In the genomic region with DNA sequence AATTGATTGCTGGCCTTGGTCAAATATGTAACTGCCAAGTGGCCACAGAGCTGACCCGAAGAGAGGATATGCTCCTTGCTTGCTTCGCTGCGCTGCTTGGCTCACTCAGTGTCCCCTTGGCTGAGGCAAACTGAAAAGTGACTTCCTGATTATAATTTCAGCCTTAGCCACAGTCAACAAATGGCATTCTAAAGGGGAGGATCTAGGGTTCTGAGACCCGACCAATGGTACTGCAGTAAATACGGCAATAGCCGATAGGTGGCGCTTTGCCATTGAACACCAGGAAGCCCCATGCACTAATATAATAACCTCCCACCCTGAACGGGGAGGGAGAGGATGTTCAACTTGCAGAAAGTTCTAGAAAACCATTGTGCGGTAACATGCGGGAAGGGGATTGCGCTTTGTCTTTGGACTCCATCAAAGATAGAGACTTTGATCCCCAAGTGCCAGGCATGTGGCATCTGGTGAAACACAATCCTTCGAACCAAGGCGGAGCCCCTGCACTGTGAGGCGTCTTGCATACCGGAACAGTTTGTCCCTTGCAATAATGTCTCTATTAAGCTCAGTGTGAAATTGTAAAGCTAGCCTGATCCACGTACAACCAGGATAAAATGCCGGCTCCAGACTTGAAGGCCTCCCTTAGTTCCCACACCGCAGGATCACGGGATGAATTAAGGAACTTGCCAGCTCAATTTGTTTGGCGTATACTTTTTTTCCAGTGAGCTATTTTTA, we compare ENCODE assay signal across 8 mouse cellular contexts.
DNase-seq lines count a peak whose midpoint lies in the region; ATAC-seq and TF ChIP-seq lines count a peak whose summit lies in the region.

No protein-coding gene starts in this region.

- no peak overlapping the region for H3K4me2 ChIP-seq in intestine, postnatal 0 days (replicated peaks; ENCODE audit: low read depth)
- no peak overlapping the region for H3K4me2 ChIP-seq in intestine, embryonic 16.5 days (ENCODE audit: low read depth, low read length)
- H3K4me2 ChIP-seq in embryonic facial prominence, embryonic 12.5 days (replicated peaks) = no peak overlapping the region
- no peak overlapping the region for H3K4me2 ChIP-seq in midbrain, embryonic 12.5 days (replicated peaks)

- H3K9ac ChIP-seq in intestine, postnatal 0 days (ENCODE audit: low read depth, low read length) = no peak overlapping the region
- H3K9ac ChIP-seq in intestine, embryonic 16.5 days (ENCODE audit: low read depth, low read length) = no peak overlapping the region
- no peak overlapping the region for H3K9ac ChIP-seq in embryonic facial prominence, embryonic 12.5 days
- H3K9ac ChIP-seq in midbrain, embryonic 12.5 days (replicated peaks) = no peak overlapping the region

- no peaks in the 10 kb centered on the region for H3K36me3 ChIP-seq in intestine, postnatal 0 days (ENCODE audit: control insufficient read depth, insufficient read depth)
- H3K36me3 ChIP-seq in intestine, embryonic 16.5 days (ENCODE audit: control insufficient read depth, insufficient read depth, low read length) = no peaks in the 10 kb centered on the region
- H3K36me3 ChIP-seq in embryonic facial prominence, embryonic 12.5 days = no peaks in the 10 kb centered on the region
- no peaks in the 10 kb centered on the region for H3K36me3 ChIP-seq in midbrain, embryonic 12.5 days

- peak; percentile 47 for DNase-seq in adrenal gland, postnatal 14 days
- DNase-seq in kidney, postnatal 25 days = peak; percentile 31 to 37
- DNase-seq in spleen, adult 12 weeks (ENCODE audit: low spot score) = no peak

- H3K4me3 ChIP-seq in intestine, postnatal 0 days (ENCODE audit: low read depth, low read length) = no peak overlapping the region
- no peak overlapping the region for H3K4me3 ChIP-seq in intestine, embryonic 16.5 days (ENCODE audit: low read length)
- H3K4me3 ChIP-seq in embryonic facial prominence, embryonic 12.5 days = no peak overlapping the region
- H3K4me3 ChIP-seq in midbrain, embryonic 12.5 days = no peak overlapping the region

- no peaks in the 10 kb centered on the region for H3K4me1 ChIP-seq in intestine, postnatal 0 days (replicated peaks; ENCODE audit: control insufficient read depth, insufficient read depth, low read length)
- H3K4me1 ChIP-seq in intestine, embryonic 16.5 days (ENCODE audit: control insufficient read depth, insufficient read depth, low read length) = no peaks in the 10 kb centered on the region
- H3K4me1 ChIP-seq in embryonic facial prominence, embryonic 12.5 days = peaks cover 21% of the 10 kb centered on the region
- H3K4me1 ChIP-seq in midbrain, embryonic 12.5 days = peaks cover 14% of the 10 kb centered on the region

- 77% methylated on average over 20 of the region's 20 CpGs for WGBS in intestine, postnatal 0 days
- 82% methylated on average over 20 of the region's 20 CpGs for WGBS in intestine, embryonic 16.5 days
- WGBS in embryonic facial prominence, embryonic 12.5 days = 64% methylated on average over 20 of the region's 20 CpGs
- WGBS in midbrain, embryonic 12.5 days = 67% methylated on average over 20 of the region's 20 CpGs

- no peak overlapping the region for H3K27ac ChIP-seq in intestine, postnatal 0 days (ENCODE audit: low read depth, low read length)
- H3K27ac ChIP-seq in intestine, embryonic 16.5 days (ENCODE audit: low read length) = no peak overlapping the region
- H3K27ac ChIP-seq in embryonic facial prominence, embryonic 12.5 days = no peak overlapping the region
- H3K27ac ChIP-seq in midbrain, embryonic 12.5 days (replicated peaks) = no peak overlapping the region

- no peak for ATAC-seq in intestine, postnatal 0 days
- ATAC-seq in intestine, embryonic 16.5 days = no peak
- ATAC-seq in embryonic facial prominence, embryonic 12.5 days (ENCODE audit: insufficient number of reproducible peaks, insufficient read depth, low FRiP score, low TSS enrichment) = 0 out of 2 replicates have a peak, but pooled peaks have one; percentile 15
- peak; percentile 56; the same call in 1 of the 2 replicates for ATAC-seq in midbrain, embryonic 12.5 days (ENCODE audit: low FRiP score, low read depth)
- ATAC-seq in inflammation-experienced regulatory T-cells, adult 6 months = no peak

- H3K27me3 ChIP-seq in intestine, postnatal 0 days (replicated peaks; ENCODE audit: control insufficient read depth, insufficient read depth, low read length) = no peaks in the 10 kb centered on the region
- no peaks in the 10 kb centered on the region for H3K27me3 ChIP-seq in intestine, embryonic 16.5 days (replicated peaks; ENCODE audit: control insufficient read depth, insufficient read depth, low read length)
- H3K27me3 ChIP-seq in embryonic facial prominence, embryonic 12.5 days = no peaks in the 10 kb centered on the region
- no peaks in the 10 kb centered on the region for H3K27me3 ChIP-seq in midbrain, embryonic 12.5 days

- no peaks in the 10 kb centered on the region for H3K9me3 ChIP-seq in intestine, postnatal 0 days (ENCODE audit: control insufficient read depth)
- H3K9me3 ChIP-seq in intestine, embryonic 16.5 days (ENCODE audit: control insufficient read depth, low read length) = no peaks in the 10 kb centered on the region
- no peaks in the 10 kb centered on the region for H3K9me3 ChIP-seq in embryonic facial prominence, embryonic 12.5 days
- no peaks in the 10 kb centered on the region for H3K9me3 ChIP-seq in midbrain, embryonic 12.5 days

- peak; percentile 56 for TF ChIP-seq CTCF in intestine, postnatal 0 days (IDR thresholded peaks at IDR 0.05; ENCODE audit: low read depth)

Comparison
In these comparisons a context has a peak if more than half of its experiments do, and no peak if none do; other contexts are left out.
1. ATAC-seq: peak in embryonic facial prominence, embryonic 12.5 days (single experiment) and midbrain, embryonic 12.5 days (single experiment); none in intestine, postnatal 0 days (single experiment), intestine, embryonic 16.5 days (single experiment) and inflammation-experienced regulatory T-cells, adult 6 months (single experiment).